Mouse (Mus musculus) left cerebral cortex, adult 2 months (tissue): ENCODE results near the gene 2200002J24Rik. TPM values are rescaled to one million over a fixed set of nuclear protein-coding genes. Genes with fewer than 3 reads are reported as not detected.

Source experiments
- DNase-seq, 2 experiments: peaks; one replicate each; pipeline ENCODE4 v3.0.0; 2021 to 2022; ENCODE audit warnings: low spot score in 2 of 2, mixed read lengths in 1 of 2; ENCODE audit errors: extremely low spot score in 1 of 2
- H3K27ac ChIP-seq: fragments of 200-600 bp; 2 replicates; pipeline ENCODE4 v1.8.1; 2022
- H3K4me3 ChIP-seq: fragments of 200-600 bp; 2 replicates; pipeline ENCODE4 v1.8.1; 2022
- CTCF ChIP-seq: fragments of 200-600 bp; IDR thresholded peaks from 2 replicates; pipeline ENCODE4 v1.8.1; 2022; ENCODE audit warnings: antibody characterized with exemption, mild to moderate bottlenecking, moderate library complexity
- intact Hi-C: fragments of 180-260 bp; cut with DNase I; formaldehyde crosslinking; loops from one replicate; pipeline ENCODE4 v1.15.1; 2025
- long read RNA-seq, 2 experiments: library from polyadenylated mRNA; stranded (forward); transcript quantifications; one replicate each; pipeline ENCODE4 v2.0.0; 2021; ENCODE audit warnings: borderline mapping rate in 2 of 2
- total RNA-seq, 2 experiments: library from RNA; stranded (reverse); gene quantifications; 2 replicates each; pipeline ENCODE4 v1.2.3; 2021

Gene 2200002J24Rik
- total RNA-seq = not detected
- long read RNA-seq, experiment 1 = 0 reads
- long read RNA-seq, experiment 2 = 0 reads

DNA sequence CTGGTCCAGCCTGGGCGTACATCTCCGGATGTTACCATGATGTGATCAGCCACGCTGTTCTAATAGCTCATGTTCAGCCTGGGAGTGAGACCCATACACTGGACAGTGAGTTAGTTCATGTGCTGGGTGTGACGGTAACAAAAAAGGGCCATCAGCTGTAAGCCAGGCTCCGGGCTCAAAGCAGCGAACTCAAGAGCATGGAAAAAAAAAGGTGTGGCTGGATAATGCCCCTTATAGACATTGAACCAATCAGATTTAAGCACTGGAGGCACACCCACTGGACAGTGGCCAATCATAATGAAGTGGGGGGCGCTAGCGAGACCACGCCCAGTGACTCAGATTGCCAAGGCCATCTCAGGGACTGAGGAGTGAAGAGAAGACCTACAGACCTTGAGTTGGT, at the start of gene 2200002J24Rik:
TSS of gene 2200002J24Rik (plus strand) at position 338 of the 400 bp plus-strand sequence.
- H3K4me3 ChIP-seq = no peak within 1 kb of the TSS
- no peak for DNase-seq
- intact Hi-C loops = no loop called here
- H3K27ac ChIP-seq = no peak within 1 kb of the TSS
- no peak for TF ChIP-seq CTCF

DNA sequence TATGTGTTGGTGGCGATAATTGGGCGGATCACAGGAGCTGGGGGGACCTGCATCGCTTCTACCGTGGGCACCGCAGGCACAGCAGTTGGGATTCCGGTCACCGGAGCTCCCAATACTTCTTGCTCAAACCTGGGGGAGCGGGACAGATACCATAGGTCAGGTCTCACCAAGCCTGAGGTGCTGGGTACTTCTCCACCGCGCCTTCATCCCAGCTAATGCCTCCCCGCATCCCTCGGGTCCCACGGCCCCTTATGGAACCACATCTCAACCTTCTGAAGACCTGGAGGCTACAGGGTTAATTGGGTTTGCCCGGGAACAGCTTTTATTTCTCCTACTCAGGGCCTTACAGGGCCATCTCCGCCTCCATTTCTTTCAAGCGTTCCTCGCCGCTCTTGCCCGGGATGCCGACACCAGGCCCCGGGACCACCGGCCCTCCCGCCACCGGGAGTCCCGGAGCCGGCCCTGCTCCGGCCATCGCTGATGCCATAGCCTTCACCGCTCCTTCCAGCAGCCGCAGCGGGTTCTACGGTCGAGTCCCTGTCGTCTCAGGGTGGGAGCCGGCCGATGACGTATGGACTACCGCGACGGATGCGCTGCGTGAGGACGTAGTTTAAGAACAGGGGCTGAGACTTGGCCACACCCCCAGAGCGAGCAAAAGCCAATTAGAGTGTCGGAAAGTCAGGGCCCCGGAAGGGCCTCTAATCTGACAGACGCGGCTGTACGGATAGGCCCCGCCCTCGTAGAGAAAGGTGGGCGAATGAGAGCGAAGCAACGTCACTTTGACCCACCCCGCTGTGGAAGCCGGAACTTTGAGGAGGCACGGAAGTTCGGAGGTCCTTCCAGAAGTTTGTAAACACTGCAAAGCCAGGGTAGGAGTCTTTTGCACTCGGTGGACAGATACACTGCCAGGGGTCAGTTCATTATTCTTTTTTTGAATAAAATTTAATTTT, 48.9 kb upstream of the 2200002J24Rik start, which contains the start of gene Rbm42:
TSS of gene Rbm42 (minus strand) at position 727 of the 950 bp plus-strand sequence.
- Histone ChIP-seq H3K4me3 (peak within 1 kb of the TSS; percentile 81), H3K27ac (peak within 1 kb of the TSS; percentile 90)
- TF ChIP-seq CTCF = no peak
- DNase-seq = peak; percentile 98
- intact Hi-C loops = loop anchor here (1.0 kb wide), 1 partner anchor 79 kb away; the partner anchor contains the start of gene Tmem147

DNA sequence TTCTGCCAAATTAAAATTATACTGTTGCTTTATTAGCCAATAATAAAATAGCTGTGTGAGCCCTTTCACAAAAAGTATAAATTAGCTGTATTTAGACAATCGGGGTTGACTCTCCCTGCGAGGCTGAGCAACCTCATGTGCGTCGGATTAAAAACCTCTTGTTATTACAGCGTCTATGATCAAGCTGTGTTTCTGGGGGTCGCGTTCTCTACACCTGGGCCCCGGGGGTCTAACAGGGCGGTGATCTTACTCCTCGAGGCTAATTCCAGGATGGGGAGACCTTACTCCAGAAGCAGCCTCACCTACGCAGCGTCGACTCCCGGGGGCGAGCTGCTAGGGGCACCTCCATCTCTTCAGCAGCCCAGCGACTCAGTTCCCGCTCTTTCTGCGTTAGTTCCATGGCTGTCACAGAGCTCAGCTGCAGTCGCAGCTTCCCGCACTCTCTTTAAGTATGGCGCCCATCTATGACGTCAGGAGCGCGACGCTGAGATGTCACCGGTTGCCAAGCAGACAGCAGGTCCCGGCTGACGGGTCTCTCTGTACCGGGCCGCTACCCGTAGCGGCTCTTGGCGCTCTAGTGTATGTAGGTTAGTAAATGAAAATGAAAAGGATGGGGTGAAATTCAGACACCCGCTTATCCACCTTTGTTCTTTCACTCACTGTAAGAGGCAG, 34.1 kb upstream of the 2200002J24Rik start, which contains the start of gene Haus5:
TSS of gene Haus5 (minus strand) at position 466 of the 672 bp plus-strand sequence.
- TF ChIP-seq CTCF = no peak
- intact Hi-C loops = loop anchor here (1.0 to 5.0 kb wide), 2 partner anchors 65 to 193 kb away; partner anchors contain the start of genes Ffar3 and Tmem147

DNA sequence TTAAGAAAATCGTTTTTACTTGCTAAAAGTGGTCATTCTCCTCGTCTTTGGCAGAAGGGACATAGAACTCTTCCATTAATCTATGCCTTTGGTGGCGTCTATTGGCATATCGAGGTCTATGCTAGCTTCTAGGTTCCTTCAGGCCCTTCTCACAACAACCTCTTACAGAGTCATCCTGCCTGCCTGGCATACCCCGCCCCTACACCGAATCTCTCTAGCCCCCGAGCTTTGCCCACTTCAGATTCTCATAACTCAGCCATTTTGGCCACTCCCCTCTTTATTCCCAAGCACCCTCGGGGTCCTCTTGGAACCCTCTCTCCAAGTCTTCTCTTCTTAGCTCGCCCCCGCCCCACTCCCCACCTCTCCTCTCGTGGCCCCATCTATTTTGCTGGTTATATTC, 33.4 kb upstream of the 2200002J24Rik start:
- no peak for DNase-seq
- intact Hi-C loops = loop anchor here (1.0 to 5.0 kb wide), 2 partner anchors 64 to 192 kb away; partner anchors contain the start of genes Ffar3 and Tmem147
- Histone ChIP-seq H3K27ac (peak overlapping the region; percentile 64), H3K4me3 (peak overlapping the region; percentile 68)
- no peak for TF ChIP-seq CTCF

More for the DNA sequence above, 34.1 kb upstream of the 2200002J24Rik start, which contains the start of gene Haus5:
- H3K4me3 ChIP-seq = peak within 1 kb of the TSS; percentile 68
- peak; percentile 89 to 91 for DNase-seq
- peak within 1 kb of the TSS; percentile 64 for H3K27ac ChIP-seq

DNA sequence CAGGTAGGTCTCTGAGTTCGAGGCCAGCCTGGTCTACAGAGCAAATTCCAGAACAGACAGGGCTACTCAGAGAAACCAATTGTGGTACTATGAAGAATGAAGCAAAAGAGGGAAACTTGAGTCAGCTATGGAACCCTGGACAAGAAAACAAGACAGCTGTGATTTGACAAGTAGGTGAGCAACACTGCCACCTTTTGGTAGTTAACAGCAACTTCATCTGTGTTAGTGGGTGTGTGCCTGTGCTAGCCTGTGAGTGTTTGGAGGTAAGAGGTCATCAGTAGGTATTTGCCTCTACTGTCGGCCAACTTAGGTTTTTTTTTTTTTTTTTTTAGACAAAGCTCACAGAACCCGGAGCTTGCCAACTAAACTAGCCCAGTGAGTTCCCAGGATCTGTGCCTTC, 29.5 kb upstream of the 2200002J24Rik start:
- intact Hi-C loops = loop anchor here (5.0 kb wide), 1 partner anchor 188 kb away; the partner anchor contains the start of gene Ffar3
- Histone ChIP-seq H3K27ac (no peak overlapping the region), H3K4me3 (no peak overlapping the region)
- no peak for DNase-seq
- peak; percentile 34 for TF ChIP-seq CTCF

DNA sequence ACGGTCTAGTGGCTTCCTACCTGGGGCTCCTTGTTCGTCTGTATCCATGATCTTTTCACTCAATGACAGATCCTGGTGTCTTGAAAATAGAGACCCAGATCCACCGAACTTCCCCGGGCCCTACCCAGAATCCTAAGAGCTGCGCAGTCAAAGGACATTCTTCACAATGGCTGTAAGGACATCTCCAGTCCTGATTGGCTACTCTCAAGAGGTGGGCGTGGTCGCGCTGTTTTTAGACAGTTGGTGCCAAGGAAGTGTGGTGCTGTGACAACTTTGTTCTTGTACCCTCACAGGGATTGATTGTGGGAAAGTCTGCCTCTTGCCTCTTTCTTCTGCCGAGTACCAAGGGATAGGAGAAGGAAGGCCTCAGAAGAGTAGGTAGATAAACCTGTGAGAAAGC, 27.2 kb upstream of the 2200002J24Rik start, which contains the start of gene Pmis2:
TSS of gene Pmis2 (minus strand) at position 126 of the 400 bp plus-strand sequence.
- no peak for TF ChIP-seq CTCF
- no peak for DNase-seq
- intact Hi-C loops = no loop called here
- Histone ChIP-seq H3K27ac (no peak within 1 kb of the TSS), H3K4me3 (no peak within 1 kb of the TSS)

DNA sequence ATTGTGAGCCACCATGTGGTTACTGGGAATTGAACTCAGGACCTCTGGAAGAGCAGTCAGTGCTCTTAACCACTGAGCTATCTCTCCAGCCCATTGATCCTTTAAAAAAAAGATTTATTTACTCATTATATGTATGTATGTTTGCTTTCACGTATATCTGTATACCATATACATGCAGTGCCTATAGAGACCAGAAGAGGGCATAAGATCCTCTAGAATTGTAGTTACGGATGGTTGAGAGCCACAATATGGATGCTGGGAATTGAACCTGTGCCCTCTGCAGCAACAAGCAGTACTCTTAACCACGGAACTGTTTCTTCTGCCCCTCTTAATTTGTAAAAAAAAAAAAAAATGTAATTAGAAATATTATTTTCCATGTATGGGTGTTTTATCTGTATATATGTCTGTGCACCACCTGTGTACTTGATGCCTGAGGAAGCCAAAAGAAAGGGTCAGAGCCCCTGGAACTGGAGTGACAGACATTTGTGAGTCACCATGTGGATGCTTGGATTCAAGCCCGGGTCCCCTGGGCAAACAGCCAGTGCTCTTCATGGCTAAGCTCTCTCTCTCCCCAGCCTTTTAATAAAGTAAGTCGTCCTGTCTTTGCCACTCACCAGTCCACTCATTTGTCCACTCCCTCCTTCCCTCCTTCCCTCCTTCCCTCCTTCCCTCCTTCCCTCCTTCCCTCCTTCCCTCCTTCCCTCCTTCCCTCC, 20.3 kb upstream of the 2200002J24Rik start:
- Histone ChIP-seq H3K4me3 (no peak overlapping the region), H3K27ac (no peak overlapping the region)
- TF ChIP-seq CTCF = peak; percentile 16
- DNase-seq = no peak
- intact Hi-C loops = no loop called here

DNA sequence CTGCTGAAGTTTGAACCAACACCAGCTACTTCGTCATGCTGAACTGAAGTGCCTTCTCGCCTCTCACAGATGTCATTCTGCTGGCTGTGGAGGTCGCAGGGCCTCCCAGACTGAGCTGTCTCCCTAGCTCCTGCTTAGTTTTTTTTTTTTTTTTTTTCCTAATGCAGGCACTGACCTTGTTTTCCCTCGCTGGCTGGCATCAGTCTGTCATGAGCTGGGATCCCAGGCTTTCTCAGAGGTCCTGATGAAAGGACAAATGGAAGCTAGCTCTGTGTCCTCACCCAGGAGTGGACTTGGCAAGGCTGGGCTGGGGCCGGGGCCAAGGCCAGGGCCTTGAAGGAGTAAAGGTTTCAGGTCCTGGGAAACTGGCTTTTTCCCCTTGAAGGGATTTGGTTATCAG, 16.8 kb upstream of the 2200002J24Rik start:
- TF ChIP-seq CTCF = no peak
- DNase-seq = no peak
- no peak overlapping the region for H3K27ac ChIP-seq
- intact Hi-C loops = loop anchor here (5.0 kb wide), 2 partner anchors 35 to 85 kb away; no protein-coding TSS in a partner anchor
- no peak overlapping the region for H3K4me3 ChIP-seq

DNA sequence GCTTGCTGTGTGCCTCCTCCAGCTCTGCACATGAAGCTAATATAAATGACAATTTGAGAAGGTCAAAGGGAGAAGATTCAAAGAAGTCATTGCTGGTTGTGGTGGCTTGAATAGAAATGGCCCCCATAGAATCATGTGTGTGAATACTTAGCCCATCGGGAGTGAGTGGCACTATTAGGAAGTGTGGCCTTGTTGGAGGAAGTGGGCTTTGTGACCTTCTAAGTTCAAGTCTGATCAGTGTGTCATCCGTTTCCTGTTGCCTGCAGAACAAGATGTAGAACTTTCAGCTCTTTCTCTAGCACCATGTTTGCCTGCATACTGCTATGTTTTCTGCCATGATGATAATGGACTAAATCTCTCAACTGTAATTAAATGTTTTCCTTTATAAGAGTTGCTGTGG, 15.3 kb upstream of the 2200002J24Rik start:
- intact Hi-C loops = loop anchor here (5.0 kb wide), 2 partner anchors 34 to 84 kb away; no protein-coding TSS in a partner anchor
- no peak for DNase-seq
- TF ChIP-seq CTCF = no peak
- H3K4me3 ChIP-seq = no peak overlapping the region
- H3K27ac ChIP-seq = no peak overlapping the region

DNA sequence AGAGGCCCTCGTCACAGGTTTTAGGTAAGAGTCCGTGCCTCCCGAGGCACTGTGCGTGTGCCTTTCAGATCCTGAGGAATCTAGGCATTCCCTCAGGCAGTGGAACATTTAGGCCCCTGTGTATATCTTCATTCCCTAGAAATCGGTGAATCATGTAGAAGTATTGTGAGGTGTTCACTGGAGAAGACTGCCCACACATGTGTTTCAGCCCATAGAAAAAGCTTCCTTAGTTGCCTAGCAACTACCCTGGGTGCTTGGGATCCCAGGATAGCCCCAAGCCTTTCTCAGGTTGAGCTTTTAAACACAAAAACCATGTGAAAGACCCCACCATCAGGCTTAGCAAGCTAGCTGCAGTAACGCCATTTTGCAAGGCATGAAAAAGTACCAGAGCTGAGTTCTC, 10.4 kb upstream of the 2200002J24Rik start:
- intact Hi-C loops = no loop called here
- no peak overlapping the region for H3K27ac ChIP-seq
- no peak for TF ChIP-seq CTCF
- no peak overlapping the region for H3K4me3 ChIP-seq
- no peak for DNase-seq

DNA sequence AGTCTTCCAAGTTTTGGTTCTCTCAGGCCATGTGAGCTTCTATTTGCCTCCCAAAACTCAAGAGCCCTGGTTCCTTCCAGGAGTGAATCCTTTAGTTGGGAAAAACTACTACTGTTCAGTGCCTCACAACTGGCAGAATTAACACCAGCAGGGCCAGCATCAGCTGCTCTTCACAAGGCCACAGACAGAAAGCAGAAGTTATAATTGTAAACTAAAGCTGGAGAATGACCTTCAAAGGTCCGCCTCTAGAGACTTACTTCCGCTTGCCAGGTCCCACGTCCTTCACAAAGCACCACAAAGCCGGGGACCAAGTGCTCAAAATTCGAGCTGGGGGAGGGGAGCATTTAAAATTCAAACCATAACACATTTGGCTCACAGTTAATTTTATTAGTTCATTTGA, 625 bp upstream of the 2200002J24Rik start:
- H3K4me3 ChIP-seq = no peak overlapping the region
- intact Hi-C loops = no loop called here
- no peak overlapping the region for H3K27ac ChIP-seq
- no peak for DNase-seq
- TF ChIP-seq CTCF = no peak
